Mouse (Mus musculus): ENCODE measurements around the gene Arrdc3. TPM values are rescaled to one million over a fixed set of nuclear protein-coding genes. Genes with fewer than 3 reads are reported as not detected.
"Not testable (repeated sequence)": the region's sequence is repeated elsewhere in the genome, so short reads cannot be mapped to it uniquely, and the experiment has no call there.

The Arrdc3 gene
- polyA plus RNA-seq, 1 experiment from 2014 or later, result 56.5 TPM

DNA sequence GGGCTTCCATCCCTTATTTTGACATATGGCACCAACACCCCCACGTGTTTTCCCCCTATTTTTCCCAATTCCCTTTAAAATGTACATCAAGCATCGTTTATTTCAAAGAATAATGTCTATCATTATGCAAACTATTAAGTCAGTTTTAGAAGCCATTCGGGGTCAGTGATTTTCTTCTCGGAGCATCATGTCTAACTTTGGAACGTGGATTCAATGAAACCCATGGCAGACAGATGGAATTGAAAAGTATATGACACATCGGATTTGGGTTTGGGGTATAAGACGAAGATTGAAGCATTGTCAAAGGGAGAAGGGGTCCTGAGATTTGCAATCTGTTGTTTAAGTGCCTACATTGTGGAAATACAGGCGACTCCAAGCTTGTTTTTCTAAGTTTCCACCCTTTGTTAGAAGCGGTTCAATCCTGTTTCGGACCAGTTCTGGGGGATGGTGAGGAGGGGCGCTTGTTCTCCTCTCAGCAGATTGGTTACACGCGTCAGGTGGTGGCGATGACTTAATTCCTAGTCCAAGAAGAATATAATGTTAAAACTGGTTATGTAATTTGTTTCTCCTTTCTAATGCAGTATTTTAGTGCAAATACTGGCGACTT lies 1.3 kb downstream of the Arrdc3 start:
- ATAC-seq (replicated peaks; ENCODE audit: low FRiP score) (no peak; the same call in 1 of the 2 replicates), DNase-seq (ENCODE audit: low spot score) (peak; percentile 87)
- WGBS, result under 1% methylated on average over 15 of the region's 15 CpGs
- peak overlapping the region; percentile 100 for H3K27ac ChIP-seq (ENCODE audit: low read depth, low read length)
- no peaks in the 10 kb centered on the region for H3K27me3 ChIP-seq (ENCODE audit: control insufficient read depth, insufficient read depth, low read length)
- H3K36me3 ChIP-seq (ENCODE audit: control insufficient read depth, insufficient read depth, low read length), result no peaks in the 10 kb centered on the region
- peak overlapping the region; percentile 100 for H3K9ac ChIP-seq (ENCODE audit: low read length)
- peak overlapping the region; percentile 67 for H3K4me2 ChIP-seq (ENCODE audit: low read depth, low read length, severe bottlenecking)
- peaks cover 4% of the 10 kb centered on the region; the same call in 1 of the 2 replicates for H3K4me1 ChIP-seq (replicated peaks; ENCODE audit: control insufficient read depth, insufficient read depth, low read length)
- peak overlapping the region; percentile 87 for H3K4me3 ChIP-seq (ENCODE audit: low read depth, low read length)
- no peaks in the 10 kb centered on the region for H3K9me3 ChIP-seq (ENCODE audit: control insufficient read depth, low read length)

DNA sequence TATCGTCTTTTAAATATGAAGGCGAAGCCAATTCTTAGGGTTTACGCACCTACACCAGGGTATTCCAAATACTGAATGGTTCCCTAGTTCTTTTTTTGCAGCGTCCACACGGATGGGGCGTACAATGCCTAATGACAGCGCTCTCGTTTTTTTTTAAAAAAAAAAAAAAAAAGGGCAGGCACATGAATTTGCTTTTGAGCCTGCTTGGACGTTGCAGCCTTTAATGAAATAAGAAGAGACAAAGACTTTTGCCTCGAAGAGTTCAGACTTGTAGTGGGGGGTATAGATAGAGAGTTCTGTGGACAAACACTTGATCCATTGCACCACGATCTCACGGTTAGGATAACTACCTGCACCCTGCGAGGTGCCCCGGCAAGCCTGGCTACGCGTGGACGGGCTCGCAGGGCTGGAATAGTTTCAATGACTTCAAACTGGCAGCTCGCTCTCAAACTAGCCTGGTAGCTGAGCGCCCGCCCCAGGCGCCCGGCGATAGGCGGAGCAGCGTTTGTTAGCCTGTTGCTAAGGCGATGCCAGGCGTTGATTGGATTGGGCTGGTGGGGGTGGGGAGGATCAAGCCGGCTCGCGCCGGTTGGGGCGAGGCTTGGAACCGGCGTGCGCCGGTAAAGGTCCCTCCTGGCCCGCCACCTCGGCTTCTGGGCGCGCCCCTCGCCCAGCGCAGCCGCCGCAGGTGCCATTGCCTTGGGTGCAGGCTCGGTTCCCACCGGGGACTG lies 2.1 kb downstream of the Arrdc3 start:
- Histone ChIP-seq H3K36me3 (ENCODE audit: control insufficient read depth, insufficient read depth, low read length) (peaks cover 3% of the 10 kb centered on the region), H3K27ac (ENCODE audit: low read depth, low read length) (peak overlapping the region; percentile 100), H3K9me3 (ENCODE audit: control insufficient read depth, low read length) (no peaks in the 10 kb centered on the region), H3K4me3 (ENCODE audit: low read depth, low read length) (peak overlapping the region; percentile 87), H3K4me1 (replicated peaks; ENCODE audit: control insufficient read depth, insufficient read depth, low read length) (peaks cover 4% of the 10 kb centered on the region; the same call in 1 of the 2 replicates), H3K4me2 (ENCODE audit: low read depth, low read length, severe bottlenecking) (peak overlapping the region; percentile 67), H3K27me3 (ENCODE audit: control insufficient read depth, insufficient read depth, low read length) (no peaks in the 10 kb centered on the region), H3K9ac (ENCODE audit: low read length) (peak overlapping the region; percentile 100)
- DNase-seq (ENCODE audit: low spot score) (peak; percentile 98), ATAC-seq (replicated peaks; ENCODE audit: low FRiP score) (peak; percentile 88)
- WGBS, result under 1% methylated on average over 43 of the region's 47 CpGs

DNA sequence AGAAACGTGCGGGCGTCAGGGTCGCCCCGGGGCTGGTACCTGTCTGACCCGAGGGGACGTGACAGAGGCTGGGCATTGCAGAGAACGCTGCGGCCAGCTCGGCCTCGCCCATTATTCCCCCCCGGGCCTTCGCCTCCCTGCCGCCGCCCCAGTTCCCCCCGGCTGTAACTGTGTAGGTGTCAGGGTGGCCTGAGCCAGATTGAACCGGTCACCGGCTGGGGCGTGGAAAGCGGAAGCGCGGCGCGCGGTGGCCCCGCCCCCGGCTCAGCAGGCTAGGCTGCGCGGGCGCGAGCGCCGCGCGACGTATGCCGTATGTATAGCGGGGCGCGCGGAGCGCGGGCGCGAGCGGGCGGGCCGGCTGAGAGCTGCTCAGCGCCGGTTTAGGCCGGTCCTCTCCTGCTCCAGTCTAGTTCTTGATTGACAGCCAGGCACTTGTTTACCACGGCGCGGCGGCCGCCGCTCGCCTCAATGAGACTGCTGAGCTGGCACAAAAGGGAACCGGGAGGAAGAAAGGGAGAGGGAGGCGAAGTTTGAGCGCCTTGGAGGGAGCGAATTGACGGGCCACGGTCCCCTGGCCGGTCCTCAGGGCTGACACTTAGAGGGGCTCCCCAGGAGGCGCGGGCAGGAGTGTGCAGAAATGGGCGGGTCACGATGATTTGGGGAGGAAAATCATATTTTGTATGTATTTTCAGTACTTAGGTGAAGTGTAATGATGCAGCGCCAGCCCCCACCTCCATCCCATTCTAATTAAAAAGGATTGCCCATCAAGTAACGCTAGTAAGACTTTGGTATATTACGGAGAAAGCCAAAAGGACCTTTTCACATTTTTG lies 2.9 kb downstream of the Arrdc3 start:
- DNase-seq (ENCODE audit: low spot score) (peak; percentile 98), ATAC-seq (replicated peaks; ENCODE audit: low FRiP score) (peak; percentile 92)
- Histone ChIP-seq H3K27ac (ENCODE audit: low read depth, low read length) (peak overlapping the region; percentile 100), H3K4me1 (replicated peaks; ENCODE audit: control insufficient read depth, insufficient read depth, low read length) (peaks cover 4% of the 10 kb centered on the region; the same call in 1 of the 2 replicates), H3K27me3 (ENCODE audit: control insufficient read depth, insufficient read depth, low read length) (no peaks in the 10 kb centered on the region), H3K9ac (ENCODE audit: low read length) (peak overlapping the region; percentile 100), H3K9me3 (ENCODE audit: control insufficient read depth, low read length) (no peaks in the 10 kb centered on the region), H3K4me3 (ENCODE audit: low read depth, low read length) (peak overlapping the region; percentile 87), H3K4me2 (ENCODE audit: low read depth, low read length, severe bottlenecking) (peak overlapping the region; percentile 67), H3K36me3 (ENCODE audit: control insufficient read depth, insufficient read depth, low read length) (peaks cover 9% of the 10 kb centered on the region)
- under 1% methylated on average over 71 of the region's 72 CpGs for whole genome bisulfite sequencing

DNA sequence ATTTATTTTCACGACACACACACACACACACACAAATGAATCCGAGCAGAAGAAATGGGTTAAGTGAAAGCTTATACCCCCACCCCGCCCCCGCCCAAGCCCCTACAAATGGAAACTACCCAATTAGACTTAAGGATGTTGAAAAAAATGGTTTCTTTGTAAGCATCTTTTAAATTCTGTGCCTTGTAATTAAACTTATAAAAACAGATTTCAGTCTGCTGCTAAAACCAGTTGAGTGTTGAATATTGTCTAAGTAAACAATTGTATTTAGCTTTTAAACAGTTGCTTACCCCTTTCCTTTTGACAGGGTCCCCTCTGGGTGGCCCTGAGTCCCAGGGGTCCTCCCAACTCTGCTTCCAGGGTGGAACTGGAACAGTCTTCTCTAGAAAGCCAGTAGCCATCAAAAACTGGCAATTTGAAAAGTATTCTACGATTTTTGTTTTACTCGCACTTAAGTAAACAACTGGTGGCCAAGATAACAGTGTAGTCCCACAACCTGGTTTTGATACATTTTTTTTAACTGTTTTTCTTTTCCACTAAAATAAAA lies 3.6 kb downstream of the Arrdc3 start:
- WGBS, result 18% methylated on average over 6 of the region's 6 CpGs
- Histone ChIP-seq H3K36me3 (ENCODE audit: control insufficient read depth, insufficient read depth, low read length) (peaks cover 9% of the 10 kb centered on the region), H3K27me3 (ENCODE audit: control insufficient read depth, insufficient read depth, low read length) (no peaks in the 10 kb centered on the region), H3K4me2 (ENCODE audit: low read depth, low read length, severe bottlenecking) (peak overlapping the region; percentile 67), H3K27ac (ENCODE audit: low read depth, low read length) (peak overlapping the region; percentile 100), H3K4me3 (ENCODE audit: low read depth, low read length) (peak overlapping the region; percentile 87), H3K4me1 (replicated peaks; ENCODE audit: control insufficient read depth, insufficient read depth, low read length) (peaks cover 4% of the 10 kb centered on the region; the same call in 1 of the 2 replicates), H3K9me3 (ENCODE audit: control insufficient read depth, low read length) (no peaks in the 10 kb centered on the region), H3K9ac (ENCODE audit: low read length) (peak overlapping the region; percentile 100)
- ATAC-seq (replicated peaks; ENCODE audit: low FRiP score), result no peak
- DNase-seq (ENCODE audit: low spot score), result peak; percentile 59

DNA sequence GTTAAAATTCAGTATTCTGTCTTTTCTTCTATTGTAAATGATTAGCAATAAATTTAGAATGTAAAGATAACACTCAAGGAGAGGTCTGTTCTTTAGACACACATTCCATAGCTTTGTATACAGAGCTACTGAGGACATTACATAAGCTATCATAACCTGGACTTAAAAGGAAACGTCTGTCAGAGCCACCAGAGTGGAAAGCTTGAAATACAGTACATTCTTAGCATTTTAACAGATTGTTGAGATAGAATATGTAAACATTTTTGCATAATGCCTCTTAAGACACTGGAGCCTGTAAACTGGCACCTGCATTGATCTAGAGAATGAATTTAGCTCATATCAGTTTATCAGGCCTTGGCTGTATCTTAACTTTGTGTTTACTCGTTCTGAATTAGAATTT lies 4.7 kb downstream of the Arrdc3 start:
- H3K4me1 ChIP-seq (replicated peaks; ENCODE audit: control insufficient read depth, insufficient read depth, low read length), result peaks cover 2% of the 10 kb centered on the region; the same call in 1 of the 2 replicates
- WGBS, result 82% methylated on average over 2 of the region's 2 CpGs
- no peak for DNase-seq (ENCODE audit: low spot score)

DNA sequence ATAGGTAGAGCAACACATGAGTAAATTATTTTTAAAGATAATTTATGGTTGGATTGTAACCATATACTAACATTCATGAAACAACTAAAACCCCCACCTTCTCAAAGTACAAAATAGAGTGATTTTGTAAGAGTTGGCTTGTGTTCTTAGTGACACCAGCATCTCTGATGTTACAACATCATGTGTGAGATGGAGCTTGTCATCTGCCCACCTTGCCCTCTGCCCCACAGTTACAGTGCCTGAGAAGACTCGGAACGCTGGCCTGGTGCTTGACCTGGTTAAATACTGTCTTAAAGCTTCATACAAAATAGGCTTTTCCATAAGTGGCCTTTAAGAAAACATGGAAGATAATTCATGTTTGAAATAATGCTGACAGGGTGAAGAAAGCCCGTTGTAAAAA lies 11.7 kb downstream of the Arrdc3 start:
- not testable (repeated sequence) for ATAC-seq (replicated peaks; ENCODE audit: low FRiP score); H3K4me2 ChIP-seq (ENCODE audit: low read depth, low read length, severe bottlenecking); H3K36me3 ChIP-seq (ENCODE audit: control insufficient read depth, insufficient read depth, low read length); DNase-seq (ENCODE audit: low spot score); H3K27ac ChIP-seq (ENCODE audit: low read depth, low read length); H3K9me3 ChIP-seq (ENCODE audit: control insufficient read depth, low read length); H3K27me3 ChIP-seq (ENCODE audit: control insufficient read depth, insufficient read depth, low read length); H3K4me1 ChIP-seq (replicated peaks; ENCODE audit: control insufficient read depth, insufficient read depth, low read length); H3K4me3 ChIP-seq (ENCODE audit: low read depth, low read length); H3K9ac ChIP-seq (ENCODE audit: low read length)
- 94% methylated on average over 3 of the region's 3 CpGs for WGBS

More for the DNA sequence above, 4.7 kb downstream of the Arrdc3 start:
- H3K27me3 ChIP-seq (ENCODE audit: control insufficient read depth, insufficient read depth, low read length), result no peaks in the 10 kb centered on the region
- no peak overlapping the region for H3K4me2 ChIP-seq (ENCODE audit: low read depth, low read length, severe bottlenecking)
- H3K4me3 ChIP-seq (ENCODE audit: low read depth, low read length), result no peak overlapping the region
- H3K27ac ChIP-seq (ENCODE audit: low read depth, low read length), result no peak overlapping the region
- H3K9me3 ChIP-seq (ENCODE audit: control insufficient read depth, low read length), result no peaks in the 10 kb centered on the region
- no peak overlapping the region for H3K9ac ChIP-seq (ENCODE audit: low read length)
- peaks cover 9% of the 10 kb centered on the region for H3K36me3 ChIP-seq (ENCODE audit: control insufficient read depth, insufficient read depth, low read length)
- no peak for ATAC-seq (replicated peaks; ENCODE audit: low FRiP score)

DNA sequence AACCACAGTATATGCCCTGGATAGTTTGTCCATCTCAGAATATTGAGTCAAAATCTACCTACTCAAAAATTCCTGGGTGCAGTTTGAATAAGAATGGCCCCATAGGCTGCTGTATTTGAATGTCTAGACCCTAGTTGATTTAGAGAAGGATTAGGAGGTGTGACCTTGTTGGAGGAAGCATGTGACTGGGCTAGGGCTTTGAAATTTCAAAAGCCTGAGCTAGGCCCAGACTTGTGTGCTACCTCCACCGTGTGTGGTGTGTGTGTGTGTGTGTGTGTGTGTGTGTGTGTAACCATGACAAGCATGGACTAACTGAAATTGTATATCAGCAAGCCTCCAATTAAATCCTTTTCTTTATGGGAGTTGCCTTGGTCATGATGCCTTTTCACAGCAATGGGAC lies 14.2 kb downstream of the Arrdc3 start:
- no peaks in the 10 kb centered on the region for H3K27me3 ChIP-seq (ENCODE audit: control insufficient read depth, insufficient read depth, low read length)
- 70% methylated on average over 1 of the region's 1 CpGs for WGBS
- no peaks in the 10 kb centered on the region for H3K9me3 ChIP-seq (ENCODE audit: control insufficient read depth, low read length)
- no peak overlapping the region for H3K9ac ChIP-seq (ENCODE audit: low read length)
- no peak overlapping the region for H3K27ac ChIP-seq (ENCODE audit: low read depth, low read length)
- ATAC-seq (replicated peaks; ENCODE audit: low FRiP score), result peak; percentile 51; the same call in 1 of the 2 replicates
- H3K4me2 ChIP-seq (ENCODE audit: low read depth, low read length, severe bottlenecking), result no peak overlapping the region
- no peaks in the 10 kb centered on the region for H3K4me1 ChIP-seq (replicated peaks; ENCODE audit: control insufficient read depth, insufficient read depth, low read length)
- no peak overlapping the region for H3K4me3 ChIP-seq (ENCODE audit: low read depth, low read length)
- no peak for DNase-seq (ENCODE audit: low spot score)
- H3K36me3 ChIP-seq (ENCODE audit: control insufficient read depth, insufficient read depth, low read length), result no peaks in the 10 kb centered on the region; the same call in 1 of the 2 replicates

DNA sequence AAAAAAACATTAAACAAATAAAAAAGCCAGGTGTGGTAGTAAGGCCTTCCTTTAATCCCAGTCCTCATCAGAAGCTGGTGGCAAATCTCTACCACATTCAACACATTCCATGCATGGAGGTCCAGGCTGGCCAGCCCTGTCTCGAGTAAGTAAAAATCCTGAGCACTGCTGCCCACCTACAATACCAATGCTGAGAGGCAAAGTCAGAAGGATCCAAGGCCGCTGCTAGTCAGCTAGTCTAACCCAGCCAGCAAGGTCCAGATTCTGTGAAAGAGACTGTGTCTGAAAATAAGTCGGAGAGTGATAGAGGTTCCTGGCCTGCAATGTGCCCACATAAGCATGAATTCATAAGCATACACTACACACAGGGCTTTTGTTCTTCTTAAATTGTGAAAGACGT lies 14.9 kb downstream of the Arrdc3 start:
- DNase-seq (ENCODE audit: low spot score), result no peak
- H3K36me3 ChIP-seq (ENCODE audit: control insufficient read depth, insufficient read depth, low read length), result no peaks in the 10 kb centered on the region; the same call in 1 of the 2 replicates
- no peak overlapping the region for H3K9ac ChIP-seq (ENCODE audit: low read length)
- no peaks in the 10 kb centered on the region for H3K4me1 ChIP-seq (replicated peaks; ENCODE audit: control insufficient read depth, insufficient read depth, low read length)
- H3K4me3 ChIP-seq (ENCODE audit: low read depth, low read length), result no peak overlapping the region
- no peak overlapping the region for H3K27ac ChIP-seq (ENCODE audit: low read depth, low read length)
- 86% methylated on average over 4 of the region's 4 CpGs for WGBS
- no peaks in the 10 kb centered on the region for H3K27me3 ChIP-seq (ENCODE audit: control insufficient read depth, insufficient read depth, low read length)
- ATAC-seq (replicated peaks; ENCODE audit: low FRiP score), result 0 out of 2 replicates have a peak, but pooled peaks have one; percentile 2
- H3K4me2 ChIP-seq (ENCODE audit: low read depth, low read length, severe bottlenecking), result no peak overlapping the region
- no peaks in the 10 kb centered on the region for H3K9me3 ChIP-seq (ENCODE audit: control insufficient read depth, low read length)
